Mouse (Mus musculus) forebrain, postnatal 0 days (tissue): Measurements from ENCODE around the gene Gps1. TPM values are rescaled to one million over a fixed set of nuclear protein-coding genes. Genes with fewer than 3 reads are reported as not detected.

Experiments used
- ATAC-seq: fragments of 200-750 bp; cut with Nextera tagmentation; 2 replicates; pipeline ENCODE4 v1.8.0; 2017; ENCODE audit warnings: mild to moderate bottlenecking, moderate library complexity
- DNase-seq: peaks from one replicate; pipeline ENCODE4 v3.0.0-alpha.2; 2015
- H3K27ac ChIP-seq: fragments of 300-500 bp; sonication (generic); 2 replicates; pipeline ENCODE4 v1.5.1; 2014; ENCODE audit warnings: low read depth, mild to moderate bottlenecking, antibody characterized with exemption, low read length, moderate library complexity, mixed read lengths
- H3K27me3 ChIP-seq: fragments of 300-500 bp; sonication (generic); 2 replicates; pipeline ENCODE4 v1.6.1; 2014; ENCODE audit warnings: mild to moderate bottlenecking, low read length, mixed read lengths; ENCODE audit not compliant: insufficient read depth
- H3K36me3 ChIP-seq: fragments of 300-500 bp; sonication (generic); 2 replicates; pipeline ENCODE4 v1.6.1; 2014; ENCODE audit warnings: mild to moderate bottlenecking, moderate library complexity; ENCODE audit not compliant: insufficient read depth
- H3K4me1 ChIP-seq: fragments of 300-500 bp; sonication (generic); 2 replicates; pipeline ENCODE4 v1.6.1; 2014; ENCODE audit warnings: antibody characterized with exemption; ENCODE audit not compliant: insufficient read depth
- H3K4me2 ChIP-seq: fragments of 300-500 bp; sonication (generic); 2 replicates; pipeline ENCODE4 v1.6.1; 2014; ENCODE audit warnings: low read depth, mild to moderate bottlenecking, moderate library complexity
- H3K4me3 ChIP-seq: fragments of 300-500 bp; sonication (generic); 2 replicates; pipeline ENCODE4 v1.5.1; 2014; ENCODE audit warnings: low read depth, low read length, mixed read lengths
- H3K9ac ChIP-seq: fragments of 300-500 bp; sonication (generic); 2 replicates; pipeline ENCODE4 v1.6.1; 2014; ENCODE audit warnings: mild to moderate bottlenecking
- H3K9me3 ChIP-seq: fragments of 300-500 bp; sonication (generic); 2 replicates; pipeline ENCODE4 v1.6.1; 2016; ENCODE audit warnings: low read length
- CTCF ChIP-seq: sonication (generic); IDR thresholded peaks from 2 replicates; pipeline ENCODE4 v1.5.1; 2016; ENCODE audit warnings: antibody characterized with exemption, control low read depth, low read depth
- WGBS: fragments of 180-500 bp; shearing (Covaris S2); extraction: QIAGEN DNeasy Blood & Tissue Kit; methylation state at CpG from one replicate; pipeline ENCODE4 v1.1.7; 2014; 5-methylcytosine and 5-hydroxymethylcytosine counted together
- polyA plus RNA-seq: library from polyadenylated mRNA; unstranded; fragments of >200 nt; fragmentation: Nextera tagmentation; extraction: Ambion mirVana; gene quantifications from 2 replicates; pipeline ENCODE4 v1.2.1, GENCODE M21; 2015
- total RNA-seq: library from RNA; depleted of rRNA; stranded (reverse); fragments of >200 nt; gene quantifications from 2 replicates; pipeline ENCODE4 v1.2.3, GENCODE M21; 2014

Gene Gps1
- total and polyA plus RNA-seq, 2 experiments from 2014 or later = 240 to 244 TPM

DNA sequence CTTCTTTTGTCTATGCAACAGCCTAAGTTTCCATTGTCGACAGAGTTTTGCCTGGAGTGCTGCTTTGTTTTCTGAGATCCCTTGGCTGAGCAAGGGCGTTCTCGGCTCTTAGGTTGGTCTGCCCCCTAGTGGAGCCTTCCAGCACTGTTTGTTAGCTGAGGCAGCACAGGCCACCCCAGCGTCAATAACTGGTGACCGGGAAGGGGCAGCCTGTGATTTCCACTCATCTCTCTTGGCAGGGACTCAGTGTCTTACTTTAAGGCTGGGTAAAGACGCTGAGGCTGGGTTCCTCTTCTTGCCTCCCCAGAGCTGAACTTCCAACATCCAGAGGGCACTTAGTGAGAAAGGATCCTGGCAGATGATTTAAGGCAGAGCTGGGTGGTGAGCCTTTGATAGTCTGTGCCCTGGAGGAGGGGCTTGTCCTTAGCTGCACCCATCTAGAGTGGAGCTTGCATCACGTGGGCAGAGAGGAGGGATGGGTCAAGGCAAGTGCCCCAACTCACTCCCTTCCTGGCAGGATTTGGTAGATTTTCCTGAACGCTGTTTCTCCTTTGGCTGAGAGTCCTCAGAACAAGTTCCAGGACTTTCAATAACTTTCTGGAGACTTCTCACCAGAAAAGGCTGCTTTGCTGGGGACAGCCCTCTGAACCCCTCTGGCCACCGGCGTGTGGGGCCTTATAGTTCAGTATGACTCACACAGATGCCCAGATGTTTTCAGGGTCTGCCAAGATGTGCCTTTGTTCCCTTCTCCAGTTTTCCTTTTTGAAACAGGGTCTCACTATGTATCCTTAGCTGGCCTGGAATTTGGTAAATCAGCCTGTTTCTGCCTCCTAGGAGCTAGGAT is 16.2 kb downstream of the Gps1 start:
- WGBS = 9% methylated on average over 10 of the region's 10 CpGs
- no peak overlapping the region for H3K9ac ChIP-seq

DNA sequence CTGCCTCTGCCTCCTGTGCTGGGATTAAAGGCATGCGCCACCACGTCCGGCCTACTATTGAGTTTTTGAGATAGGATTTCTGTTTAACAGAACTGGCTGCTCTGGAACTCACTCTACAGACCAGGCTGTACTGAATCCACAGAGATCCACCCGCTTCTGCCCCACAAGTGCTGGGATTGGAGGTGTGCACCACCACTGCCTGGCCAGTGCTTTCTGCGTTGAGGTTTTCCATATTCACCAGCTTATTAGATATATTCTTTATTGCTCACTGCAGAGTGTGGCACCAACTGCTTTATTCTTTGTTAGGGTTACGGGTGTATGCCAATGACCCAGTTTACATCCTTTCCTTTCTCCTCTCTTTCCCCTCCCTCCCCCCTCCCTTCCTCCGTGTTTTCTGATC is 20.2 kb downstream of the Gps1 start:
- WGBS = 77% methylated on average over 7 of the region's 7 CpGs
- DNase-seq = no peak
- H3K9me3 ChIP-seq = no peaks in the 10 kb centered on the region
- H3K4me2 ChIP-seq = no peak overlapping the region
- no peak overlapping the region for H3K9ac ChIP-seq
- no peak overlapping the region for H3K4me3 ChIP-seq
- no peak for TF ChIP-seq CTCF
- no peaks in the 10 kb centered on the region for H3K27me3 ChIP-seq
- no peak overlapping the region for H3K27ac ChIP-seq
- peaks cover 40% of the 10 kb centered on the region for H3K36me3 ChIP-seq
- no peak for ATAC-seq
- H3K4me1 ChIP-seq = no peaks in the 10 kb centered on the region

More for the DNA sequence above, 16.2 kb downstream of the Gps1 start:
- Histone ChIP-seq H3K9me3 (no peaks in the 10 kb centered on the region), H3K4me2 (0 out of 2 replicates have a peak overlapping the region, but pooled peaks have one; percentile 3), H3K27ac (peak overlapping the region; percentile 29; the same call in 1 of the 2 replicates), H3K27me3 (no peaks in the 10 kb centered on the region), H3K36me3 (peaks cover under 1% of the 10 kb centered on the region; the same call in 1 of the 2 replicates), H3K4me1 (peaks cover 3% of the 10 kb centered on the region), H3K4me3 (no peak overlapping the region)
- TF ChIP-seq CTCF = peak; percentile 88
- DNase-seq = peak; percentile 88
- ATAC-seq = peak; percentile 68

DNA sequence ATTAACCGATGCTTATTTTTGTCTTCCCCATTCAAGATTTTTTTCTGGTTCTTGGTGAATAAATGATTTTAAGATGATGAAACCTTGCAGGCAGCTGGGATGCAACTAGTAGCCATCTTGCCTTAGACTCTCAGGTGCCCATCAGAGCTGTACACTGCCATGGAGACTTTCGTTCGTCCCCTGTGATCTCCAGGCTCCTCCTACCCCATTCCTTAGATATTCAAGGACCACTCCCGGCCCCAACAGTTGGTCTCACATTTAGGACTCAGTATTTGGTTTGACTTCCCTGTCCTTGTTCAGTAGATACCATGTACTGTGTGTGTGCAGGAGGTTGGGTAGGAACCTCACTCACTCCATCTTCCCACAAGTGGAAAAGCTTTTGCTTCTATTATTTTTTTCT is 20.7 kb downstream of the Gps1 start:
- DNase-seq (no peak), ATAC-seq (no peak)
- Histone ChIP-seq H3K9ac (no peak overlapping the region), H3K4me1 (no peaks in the 10 kb centered on the region), H3K4me2 (no peak overlapping the region), H3K4me3 (no peak overlapping the region), H3K36me3 (peaks cover 45% of the 10 kb centered on the region), H3K27ac (no peak overlapping the region), H3K9me3 (no peaks in the 10 kb centered on the region), H3K27me3 (no peaks in the 10 kb centered on the region)
- 72% methylated on average over 4 of the region's 4 CpGs for WGBS
- TF ChIP-seq CTCF = no peak

DNA sequence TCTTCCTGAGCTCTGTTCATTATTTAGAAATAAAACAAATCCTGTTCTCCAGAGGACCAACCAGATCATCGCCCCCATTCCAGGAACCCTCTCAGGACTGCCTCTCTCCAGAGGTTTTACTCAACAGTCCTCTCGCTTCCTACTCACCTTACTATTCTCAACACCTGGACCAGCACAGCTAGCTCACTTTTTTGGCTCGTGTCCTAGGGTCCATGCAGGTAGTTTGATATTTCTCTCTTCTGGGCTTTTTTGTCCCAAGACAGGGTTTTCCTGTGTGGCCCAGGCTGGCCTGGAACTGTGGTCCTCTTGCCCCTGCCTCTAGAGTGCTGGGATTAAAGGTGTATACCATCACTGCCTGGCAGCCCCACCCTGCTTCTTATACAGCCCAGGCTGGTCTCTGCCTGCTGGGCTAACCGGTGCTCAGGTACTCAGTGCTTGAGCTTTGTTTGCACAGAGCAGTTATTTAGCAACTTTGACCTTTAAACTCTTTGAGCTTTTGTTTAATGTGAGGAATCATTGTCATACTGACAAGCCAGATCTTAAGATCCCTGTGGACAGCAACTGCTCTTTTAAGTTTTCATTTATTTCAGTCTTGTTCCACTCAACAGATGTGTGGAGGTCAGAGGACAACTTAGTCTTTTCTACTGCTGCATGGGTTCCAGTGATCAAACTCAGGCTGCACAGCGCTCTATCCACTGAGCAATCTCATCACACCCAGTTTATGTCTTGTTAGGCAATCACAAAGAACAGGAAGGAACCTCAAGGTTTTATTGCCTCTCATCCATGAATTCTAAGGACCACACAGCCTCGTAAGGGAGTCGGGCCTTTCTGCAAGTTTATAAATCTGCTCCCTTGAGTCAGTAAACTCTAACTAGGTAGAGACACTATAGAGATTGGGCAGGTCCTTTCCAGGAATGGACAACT is 21.6 kb downstream of the Gps1 start:
- Histone ChIP-seq H3K36me3 (peaks cover 54% of the 10 kb centered on the region), H3K9me3 (no peaks in the 10 kb centered on the region), H3K27ac (no peak overlapping the region), H3K4me2 (no peak overlapping the region), H3K27me3 (no peaks in the 10 kb centered on the region), H3K9ac (no peak overlapping the region), H3K4me3 (no peak overlapping the region), H3K4me1 (no peaks in the 10 kb centered on the region)
- DNase-seq = no peak
- TF ChIP-seq CTCF = no peak
- WGBS = 87% methylated on average over 7 of the region's 7 CpGs
- no peak for ATAC-seq

DNA sequence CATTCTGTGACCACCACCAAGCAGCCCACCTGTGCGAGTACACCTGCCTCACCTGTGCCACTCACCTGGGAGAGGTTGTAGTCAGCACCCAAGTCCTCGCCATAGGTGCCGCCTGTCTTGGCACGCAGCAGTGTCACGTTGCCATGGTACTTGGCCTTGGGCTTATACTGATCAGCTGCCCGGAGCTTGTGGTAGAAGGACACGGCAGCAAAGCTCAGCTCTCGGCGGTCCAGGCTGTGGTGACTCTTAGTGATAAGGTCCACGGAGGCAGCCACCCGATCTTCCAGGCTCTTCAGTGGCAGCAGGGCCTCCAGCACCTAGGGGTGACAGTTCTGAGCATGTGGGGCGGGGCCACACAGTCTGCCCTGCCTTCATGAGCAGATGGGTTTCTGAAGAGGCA is 23.9 kb downstream of the Gps1 start:
- TF ChIP-seq CTCF = no peak
- Histone ChIP-seq H3K9me3 (no peaks in the 10 kb centered on the region), H3K36me3 (peaks cover 78% of the 10 kb centered on the region), H3K27ac (no peak overlapping the region), H3K4me2 (no peak overlapping the region), H3K4me3 (no peak overlapping the region), H3K4me1 (no peaks in the 10 kb centered on the region), H3K27me3 (no peaks in the 10 kb centered on the region), H3K9ac (no peak overlapping the region)
- ATAC-seq (no peak), DNase-seq (no peak)
- WGBS = 94% methylated on average over 12 of the region's 12 CpGs

DNA sequence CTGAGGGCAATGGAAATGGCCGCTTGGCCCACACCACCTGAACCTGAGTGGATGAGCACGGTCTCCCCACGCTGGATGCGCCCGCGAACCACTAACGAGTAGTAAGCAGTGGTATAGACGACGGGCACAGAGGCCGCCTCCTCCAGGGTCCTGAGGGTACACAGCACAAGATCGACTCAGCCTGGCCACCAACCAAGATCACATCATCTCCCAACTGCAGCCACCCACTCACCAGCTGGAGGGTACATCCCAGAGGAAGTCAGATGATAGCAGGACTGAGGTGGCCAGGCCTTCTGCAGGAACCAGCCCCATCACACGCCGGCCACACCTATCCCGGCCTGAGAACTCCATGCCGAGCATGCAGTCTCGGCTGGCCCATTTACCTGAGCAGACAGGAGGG is 28.0 kb downstream of the Gps1 start:
- no peak for DNase-seq
- WGBS = 89% methylated on average over 16 of the region's 16 CpGs

More for the DNA sequence above, 28.0 kb downstream of the Gps1 start:
- peaks cover 100% of the 10 kb centered on the region for H3K36me3 ChIP-seq
- H3K4me1 ChIP-seq = no peaks in the 10 kb centered on the region
- H3K27me3 ChIP-seq = no peaks in the 10 kb centered on the region
- TF ChIP-seq CTCF = no peak
- no peak for ATAC-seq
- no peak overlapping the region for H3K9ac ChIP-seq
- no peak overlapping the region for H3K27ac ChIP-seq
- no peak overlapping the region for H3K4me3 ChIP-seq
- no peaks in the 10 kb centered on the region for H3K9me3 ChIP-seq
- no peak overlapping the region for H3K4me2 ChIP-seq
